ENCODE assay signal across 8 mouse cellular contexts in the genomic region with DNA sequence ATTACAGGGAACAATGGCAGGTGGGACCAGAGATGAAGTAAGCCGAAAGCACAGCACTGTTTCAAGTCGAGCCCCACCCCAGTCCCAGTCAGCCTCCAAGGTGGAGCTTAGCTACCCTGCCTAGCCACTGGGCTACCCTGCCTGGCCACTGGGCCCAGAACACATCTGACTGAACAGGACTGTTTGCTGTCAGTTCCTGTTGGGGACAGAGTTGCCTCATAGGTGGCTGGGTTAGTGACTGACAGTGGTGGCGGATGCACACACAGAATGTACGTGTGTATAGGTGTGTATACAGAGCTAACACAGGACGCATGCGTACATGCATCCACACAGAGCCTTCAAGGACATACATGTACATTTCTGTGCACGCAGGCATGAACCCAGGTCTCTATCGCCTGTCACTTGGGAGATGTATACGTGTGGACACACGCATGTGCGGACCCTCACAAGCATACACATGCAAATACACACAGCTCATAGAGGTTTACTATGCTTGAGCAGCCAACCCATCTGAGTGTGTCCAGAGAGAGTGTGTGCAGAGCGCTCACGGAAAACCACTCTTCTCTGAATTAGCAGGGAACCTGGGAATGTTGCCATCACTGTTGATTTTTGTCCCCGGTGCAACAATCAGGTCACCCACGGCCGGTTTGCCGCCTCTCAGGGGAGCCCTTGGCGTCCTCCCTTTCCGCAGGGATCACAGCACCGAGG. TPM values are rescaled to one million over a fixed set of nuclear protein-coding genes. Genes with fewer than 3 reads are reported as not detected.
A peak's percentile ranks its signal among the peaks of the same experiment; 100 is the strongest.
DNase-seq lines count a peak whose midpoint lies in the region; ATAC-seq and TF ChIP-seq lines count a peak whose summit lies in the region.

No protein-coding gene starts in this region.

- no peaks in the 10 kb centered on the region for H3K36me3 ChIP-seq in embryonic facial prominence, embryonic 12.5 days
- H3K36me3 ChIP-seq in hindbrain, postnatal 0 days (ENCODE audit: insufficient read depth, low read length), result no peaks in the 10 kb centered on the region
- no peaks in the 10 kb centered on the region for H3K36me3 ChIP-seq in midbrain, embryonic 14.5 days (ENCODE audit: control insufficient read depth, insufficient read depth, low read length)

- H3K9me3 ChIP-seq in embryonic facial prominence, embryonic 12.5 days, result no peaks in the 10 kb centered on the region
- H3K9me3 ChIP-seq in hindbrain, postnatal 0 days (ENCODE audit: low read length), result no peaks in the 10 kb centered on the region
- H3K9me3 ChIP-seq in midbrain, embryonic 14.5 days (ENCODE audit: control insufficient read depth, low read length), result no peaks in the 10 kb centered on the region

- peak overlapping the region; percentile 49 for H3K4me3 ChIP-seq in embryonic facial prominence, embryonic 12.5 days
- peak overlapping the region; percentile 63 for H3K4me3 ChIP-seq in hindbrain, postnatal 0 days (ENCODE audit: low read length)
- H3K4me3 ChIP-seq in midbrain, embryonic 14.5 days (replicated peaks; ENCODE audit: low read depth, low read length), result peak overlapping the region; percentile 62

- H3K9ac ChIP-seq in embryonic facial prominence, embryonic 12.5 days, result peak overlapping the region; percentile 51
- H3K9ac ChIP-seq in hindbrain, postnatal 0 days (replicated peaks; ENCODE audit: low read length), result peak overlapping the region; percentile 72
- H3K9ac ChIP-seq in midbrain, embryonic 14.5 days (replicated peaks; ENCODE audit: low read length), result peak overlapping the region; percentile 76

- TF ChIP-seq CTCF in hindbrain, postnatal 0 days (IDR thresholded peaks at IDR 0.05; ENCODE audit: low read depth), result no peak

- peaks cover 30% of the 10 kb centered on the region for H3K27me3 ChIP-seq in embryonic facial prominence, embryonic 12.5 days
- no peaks in the 10 kb centered on the region for H3K27me3 ChIP-seq in hindbrain, postnatal 0 days (ENCODE audit: insufficient read depth, low read length)
- no peaks in the 10 kb centered on the region; the same call in 1 of the 2 replicates for H3K27me3 ChIP-seq in midbrain, embryonic 14.5 days (ENCODE audit: control insufficient read depth, insufficient read depth, low read length)

- H3K27ac ChIP-seq in embryonic facial prominence, embryonic 12.5 days, result peak overlapping the region; percentile 50; the same call in 1 of the 2 replicates
- peak overlapping the region; percentile 95 for H3K27ac ChIP-seq in hindbrain, postnatal 0 days
- H3K27ac ChIP-seq in midbrain, embryonic 14.5 days (replicated peaks; ENCODE audit: low read depth, low read length), result peak overlapping the region; percentile 92

- ATAC-seq in embryonic facial prominence, embryonic 12.5 days (ENCODE audit: insufficient number of reproducible peaks, insufficient read depth, low FRiP score, low TSS enrichment), result 0 out of 2 replicates have a peak, but pooled peaks have one; percentile 16
- ATAC-seq in hindbrain, postnatal 0 days, result peak; percentile 52
- ATAC-seq in midbrain, embryonic 14.5 days (ENCODE audit: low FRiP score, low TSS enrichment), result peak; percentile 18; the same call in 1 of the 2 replicates

- peak overlapping the region; percentile 91 for H3K4me2 ChIP-seq in embryonic facial prominence, embryonic 12.5 days (replicated peaks)
- H3K4me2 ChIP-seq in hindbrain, postnatal 0 days (ENCODE audit: low read depth, low read length), result peak overlapping the region; percentile 79
- peak overlapping the region; percentile 76 for H3K4me2 ChIP-seq in midbrain, embryonic 14.5 days (ENCODE audit: low read length)

- 34% methylated on average over 20 of the region's 20 CpGs for WGBS in embryonic facial prominence, embryonic 12.5 days
- 29% methylated on average over 20 of the region's 20 CpGs for WGBS in hindbrain, postnatal 0 days
- 32% methylated on average over 20 of the region's 20 CpGs for WGBS in midbrain, embryonic 14.5 days

- peaks cover 12% of the 10 kb centered on the region; the same call in 1 of the 2 replicates for H3K4me1 ChIP-seq in embryonic facial prominence, embryonic 12.5 days
- no peaks in the 10 kb centered on the region for H3K4me1 ChIP-seq in hindbrain, postnatal 0 days (ENCODE audit: insufficient read depth, low read length)
- peaks cover 10% of the 10 kb centered on the region for H3K4me1 ChIP-seq in midbrain, embryonic 14.5 days (ENCODE audit: control insufficient read depth, insufficient read depth, low read length)

- DNase-seq in kidney, adult 11 months, result peak; percentile 44
- no peak for DNase-seq in kidney, postnatal 14 days
- peak; percentile 44 for DNase-seq in hindbrain, postnatal 0 days (ENCODE audit: low spot score)
- DNase-seq in midbrain, embryonic 14.5 days, result no peak
- no peak for DNase-seq in right cerebral cortex, postnatal 25 days
- DNase-seq in left cerebral cortex, adult 18-20 months (ENCODE audit: low spot score in 2 of 2), result no peak
- DNase-seq in lung, postnatal 4 days, result no peak

RNA-seq across cellular contexts. Expression of a gene that starts 1.4 kb away (rescaled TPM):
- polyA plus RNA-seq in embryonic facial prominence, embryonic 12.5 days (2016; fragmentation: Nextera tagmentation; extraction: Ambion mirVana), result 0.73 and 1.4 TPM in 2 replicates
- 0.75 and 5.0 TPM in 2 replicates for total RNA-seq in hindbrain, postnatal 0 days (2014; rRNA removed)
- 4.8 and 5.9 TPM in 2 replicates for polyA plus RNA-seq in hindbrain, postnatal 0 days (2015; fragmentation: Nextera tagmentation; extraction: Ambion mirVana)
- polyA plus RNA-seq in midbrain, embryonic 14.5 days (2014; fragmentation: Nextera tagmentation; extraction: Ambion mirVana), result 0.70 and 2.0 TPM in 2 replicates
- 1 to 10 TPM; 1.8 to 2.0 TPM for total RNA-seq in left cerebral cortex, adult 18-20 months (2021)

RNA-seq across cellular contexts. Expression of a gene that starts 42.5 kb away (rescaled TPM):
- 288 and 289 TPM in 2 replicates for polyA plus RNA-seq in embryonic facial prominence, embryonic 12.5 days (2016; fragmentation: Nextera tagmentation; extraction: Ambion mirVana)
- total RNA-seq in hindbrain, postnatal 0 days (2014; rRNA removed), result 43.8 and 44.4 TPM in 2 replicates
- polyA plus RNA-seq in hindbrain, postnatal 0 days (2015; fragmentation: Nextera tagmentation; extraction: Ambion mirVana), result 34.2 and 39.1 TPM in 2 replicates
- polyA plus RNA-seq in midbrain, embryonic 14.5 days (2014; fragmentation: Nextera tagmentation; extraction: Ambion mirVana), result 24.9 and 67.9 TPM in 2 replicates
- total RNA-seq in left cerebral cortex, adult 18-20 months (2021), result under 1 TPM; 0.40 to 0.67 TPM

RNA-seq across cellular contexts. Expression of a gene that starts 53.8 kb away (rescaled TPM):
- 48.8 and 49.2 TPM in 2 replicates for polyA plus RNA-seq in embryonic facial prominence, embryonic 12.5 days (2016; fragmentation: Nextera tagmentation; extraction: Ambion mirVana)
- total RNA-seq in hindbrain, postnatal 0 days (2014; rRNA removed), result 16.9 and 19.2 TPM in 2 replicates
- polyA plus RNA-seq in hindbrain, postnatal 0 days (2015; fragmentation: Nextera tagmentation; extraction: Ambion mirVana), result 8.1 and 9.5 TPM in 2 replicates
- 8.8 and 11.0 TPM in 2 replicates for polyA plus RNA-seq in midbrain, embryonic 14.5 days (2014; fragmentation: Nextera tagmentation; extraction: Ambion mirVana)
- 10 to 100 TPM; 14.4 to 14.9 TPM for total RNA-seq in left cerebral cortex, adult 18-20 months (2021)

RNA-seq across cellular contexts. Expression of a gene that starts 59.6 kb away (rescaled TPM):
- polyA plus RNA-seq in embryonic facial prominence, embryonic 12.5 days (2016; fragmentation: Nextera tagmentation; extraction: Ambion mirVana), result 942 and 961 TPM in 2 replicates
- total RNA-seq in hindbrain, postnatal 0 days (2014; rRNA removed), result 81.3 and 82.2 TPM in 2 replicates
- 96.3 and 103 TPM in 2 replicates for polyA plus RNA-seq in hindbrain, postnatal 0 days (2015; fragmentation: Nextera tagmentation; extraction: Ambion mirVana)
- polyA plus RNA-seq in midbrain, embryonic 14.5 days (2014; fragmentation: Nextera tagmentation; extraction: Ambion mirVana), result 55.0 and 111 TPM in 2 replicates
- 10 to 100 TPM; 64.2 to 73.2 TPM for total RNA-seq in left cerebral cortex, adult 18-20 months (2021)

Comparison
In these comparisons a context has a peak if more than half of its experiments do, and no peak if none do; other contexts are left out.
1. DNase-seq: peak in kidney, adult 11 months (single experiment) and hindbrain, postnatal 0 days (single experiment); none in kidney, postnatal 14 days (single experiment), midbrain, embryonic 14.5 days (single experiment), right cerebral cortex, postnatal 25 days (single experiment), left cerebral cortex, adult 18-20 months (0 of 2) and lung, postnatal 4 days (0 of 2).
2. Peak in every context shown above with its lines, with median percentiles within 50 percentile points of each other: ATAC-seq, H3K27ac ChIP-seq, H3K4me2 ChIP-seq, H3K4me3 ChIP-seq and H3K9ac ChIP-seq.